Mouse (Mus musculus) gastrocnemius, postnatal 4 days (tissue): ENCODE data around the gene Cldnd2. TPM values are rescaled to one million over a fixed set of nuclear protein-coding genes. Genes with fewer than 3 reads are reported as not detected.
A peak's percentile ranks its signal among the peaks of the same experiment; 100 is the strongest.

Source experiments
- DNase-seq, 2 experiments: peaks; one replicate each; pipeline ENCODE4 v3.0.0; 2021 to 2022; ENCODE audit warnings: low spot score in 2 of 2, mixed read lengths in 2 of 2
- microRNA-seq: library from miRNA; unstranded; fragments of <30 nt; microRNA quantifications from one replicate; pipeline ENCODE4 v1.2.0, GENCODE M21; 2021
- total RNA-seq, 2 experiments: library from RNA; stranded (reverse); gene quantifications; 2 replicates each; pipeline ENCODE4 v1.2.3; 2021

Cldnd2 gene
- total RNA-seq, 2 experiments from 2014 or later: not detected

DNA sequence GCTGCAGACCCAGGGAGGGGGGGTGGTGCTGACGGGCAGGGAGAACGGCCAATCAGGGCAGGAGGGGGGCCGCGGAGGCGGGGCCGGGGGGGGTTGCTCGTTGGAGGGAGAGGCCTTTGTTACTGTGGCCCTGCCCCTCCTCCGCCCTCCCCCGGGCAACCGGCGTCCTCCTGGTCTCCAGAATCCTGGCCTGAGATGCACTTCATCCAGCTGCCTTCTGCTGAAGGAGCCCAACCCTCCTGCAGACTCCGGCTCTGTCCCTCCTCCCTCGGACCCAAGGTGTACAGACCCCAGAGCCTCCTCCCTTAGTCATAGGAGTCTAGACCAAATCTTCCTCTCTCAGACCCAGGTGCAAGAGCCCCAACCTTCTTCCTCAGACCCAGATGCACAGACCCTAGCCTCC lies 49.6 kb downstream of the Cldnd2 start:
- peak in 1 of 2 experiments; percentile 33 for DNase-seq

DNA sequence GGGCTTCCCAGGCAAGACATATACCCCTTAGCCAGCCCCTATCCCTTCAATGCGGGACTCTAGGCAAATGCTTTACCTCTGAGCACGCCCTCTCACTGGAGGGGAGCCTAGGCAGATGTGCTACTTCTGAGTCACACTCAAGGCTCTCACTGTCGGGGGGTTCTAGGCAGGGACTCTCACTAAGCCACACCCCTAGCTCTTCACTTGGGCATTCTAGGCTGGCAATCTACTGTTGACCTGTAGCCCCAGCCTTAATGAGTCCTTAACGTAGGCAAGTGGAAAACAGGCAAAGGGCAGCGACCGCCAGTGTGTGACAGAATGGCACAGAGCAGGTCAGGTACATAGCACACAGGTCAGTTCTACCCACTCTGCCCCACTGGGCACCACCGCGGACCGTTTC lies 50.3 kb downstream of the Cldnd2 start:
- DNase-seq: no peak

Small RNAs within 50 kb of the gene (microRNA-seq; reads per million reads assigned to microRNA genes)
- gene Mir7051: 2.1 reads per million, percentile 2 among the genes with 10 or more reads in this experiment

Other genes starting within 250 kb of the Cldnd2 start
- gene Zfp715, start 127.5 kb upstream of the Cldnd2 start, total RNA-seq: 10 to 100 TPM; 20.0 to 21.5 TPM
- under 1 TPM; 0.10 to 0.17 TPM for gene Siglecf, start 89.4 kb upstream of the Cldnd2 start, total RNA-seq
- under 1 TPM in 1 of 2 experiments, not detected in 1; 0.10 TPM for gene Siglecg, start 32.6 kb upstream of the Cldnd2 start, total RNA-seq
- not detected for gene Lim2, start 13.1 kb upstream of the Cldnd2 start, total RNA-seq
- gene Nkg7, start 3.7 kb upstream of the Cldnd2 start, total RNA-seq: not detected
- gene Etfb, start 3.3 kb downstream of the Cldnd2 start, total RNA-seq: 100 to 1,000 TPM; 408 to 443 TPM
- 1 to 10 TPM; 1.2 to 1.4 TPM for gene Gm45233, start 3.3 kb downstream of the Cldnd2 start, total RNA-seq
- gene Vsig10l, start 22.4 kb downstream of the Cldnd2 start, total RNA-seq: 1 to 10 TPM; 3.7 to 4.9 TPM
- gene Iglon5, start 49.3 kb downstream of the Cldnd2 start, total RNA-seq: under 1 TPM; 0.54 to 0.64 TPM
- gene 4931406B18Rik, start 65.2 kb downstream of the Cldnd2 start, total RNA-seq: not detected
- gene Cd33, start 103.6 kb downstream of the Cldnd2 start, total RNA-seq: 1 to 10 TPM; 4.4 to 5.5 TPM
- gene Zfp658, start 121.5 kb downstream of the Cldnd2 start, total RNA-seq: 1 to 10 TPM; 2.2 to 2.3 TPM
- gene Zfp719, start 138.8 kb downstream of the Cldnd2 start, total RNA-seq: 10 to 100 TPM in 1 of 2 experiments, 1 to 10 TPM in 1; 7.8 to 11.8 TPM
- not detected for gene Zfp819, start 166.4 kb downstream of the Cldnd2 start, total RNA-seq
- not detected for gene Ceacam18, start 193.9 kb downstream of the Cldnd2 start, total RNA-seq
- gene Siglece, start 219.4 kb downstream of the Cldnd2 start, total RNA-seq: 1 to 10 TPM in 1 of 2 experiments, under 1 TPM in 1; 0.91 to 1.1 TPM
- 1 to 10 TPM; 4.9 to 5.4 TPM for gene Ctu1, start 231.2 kb downstream of the Cldnd2 start, total RNA-seq
- not detected for gene Klk14, start 249.6 kb downstream of the Cldnd2 start, total RNA-seq